7 mouse cellular contexts compared by ENCODE assay signal in genomic region chr19:12795511-12796327, GRCm38 (mm10). TPM values are rescaled to one million over a fixed set of nuclear protein-coding genes. Genes with fewer than 3 reads are reported as not detected.
DNase-seq lines count a peak whose midpoint lies in the region; ATAC-seq lines count a peak whose summit lies in the region.

Gene Zfp91, minus strand, starts transcription at chr19:12796126.
Gene Lpxn, plus strand, starts transcription at chr19:12796193.

- no peaks in the 10 kb centered on the region for H3K36me3 ChIP-seq in embryonic facial prominence, embryonic 12.5 days
- H3K36me3 ChIP-seq in limb, embryonic 11.5 days (ENCODE audit: control insufficient read depth, insufficient read depth, low read length) = no peaks in the 10 kb centered on the region
- no peaks in the 10 kb centered on the region for H3K36me3 ChIP-seq in midbrain, embryonic 14.5 days (ENCODE audit: control insufficient read depth, insufficient read depth, low read length)

- 0 out of 2 replicates have a peak, but pooled peaks cover 5% of the 10 kb centered on the region for H3K4me1 ChIP-seq in embryonic facial prominence, embryonic 12.5 days
- H3K4me1 ChIP-seq in limb, embryonic 11.5 days (ENCODE audit: control insufficient read depth, insufficient read depth, low read length) = no peaks in the 10 kb centered on the region
- peaks cover 17% of the 10 kb centered on the region for H3K4me1 ChIP-seq in midbrain, embryonic 14.5 days (ENCODE audit: control insufficient read depth, insufficient read depth, low read length)

- H3K27me3 ChIP-seq in embryonic facial prominence, embryonic 12.5 days = no peaks in the 10 kb centered on the region
- H3K27me3 ChIP-seq in limb, embryonic 11.5 days (ENCODE audit: control insufficient read depth, insufficient read depth, low read length) = no peaks in the 10 kb centered on the region
- H3K27me3 ChIP-seq in midbrain, embryonic 14.5 days (ENCODE audit: control insufficient read depth, insufficient read depth, low read length) = no peaks in the 10 kb centered on the region

- peak within 1 kb of the TSS; percentile 97 for H3K9ac ChIP-seq in embryonic facial prominence, embryonic 12.5 days
- H3K9ac ChIP-seq in limb, embryonic 11.5 days (ENCODE audit: low read length) = peak within 1 kb of the TSS; percentile 96
- peak within 1 kb of the TSS; percentile 97 for H3K9ac ChIP-seq in midbrain, embryonic 14.5 days (replicated peaks; ENCODE audit: low read length)

- peak within 1 kb of the TSS; percentile 86 for H3K4me3 ChIP-seq in embryonic facial prominence, embryonic 12.5 days
- peak within 1 kb of the TSS; percentile 73 for H3K4me3 ChIP-seq in limb, embryonic 11.5 days (ENCODE audit: low read depth, low read length)
- peak within 1 kb of the TSS; percentile 84 for H3K4me3 ChIP-seq in midbrain, embryonic 14.5 days (replicated peaks; ENCODE audit: low read depth, low read length)

- no peaks in the 10 kb centered on the region for H3K9me3 ChIP-seq in embryonic facial prominence, embryonic 12.5 days
- no peaks in the 10 kb centered on the region for H3K9me3 ChIP-seq in limb, embryonic 11.5 days (ENCODE audit: control insufficient read depth, low read length)
- H3K9me3 ChIP-seq in midbrain, embryonic 14.5 days (ENCODE audit: control insufficient read depth, low read length) = no peaks in the 10 kb centered on the region

- peak; percentile 97 for DNase-seq in adrenal gland, postnatal 25 days
- peak; percentile 100 for DNase-seq in heart, adult 11 months
- DNase-seq in kidney, adult 18-20 months = peak; percentile 95
- DNase-seq in limb, embryonic 11.5 days (ENCODE audit: low spot score) = peak; percentile 96
- DNase-seq in midbrain, embryonic 14.5 days = peak; percentile 99
- DNase-seq in spleen, adult 18-20 months = peak; percentile 93 to 94

- WGBS in embryonic facial prominence, embryonic 12.5 days = under 1% methylated on average over 76 of the region's 76 CpGs
- under 1% methylated on average over 53 of the region's 76 CpGs for WGBS in limb, embryonic 11.5 days
- under 1% methylated on average over 58 of the region's 76 CpGs for WGBS in midbrain, embryonic 14.5 days

- H3K27ac ChIP-seq in embryonic facial prominence, embryonic 12.5 days = peak within 1 kb of the TSS; percentile 99
- H3K27ac ChIP-seq in limb, embryonic 11.5 days (replicated peaks; ENCODE audit: low read depth, low read length) = peak within 1 kb of the TSS; percentile 98
- H3K27ac ChIP-seq in midbrain, embryonic 14.5 days (replicated peaks; ENCODE audit: low read depth, low read length) = peak within 1 kb of the TSS; percentile 99

- H3K4me2 ChIP-seq in embryonic facial prominence, embryonic 12.5 days (replicated peaks) = peak within 1 kb of the TSS; percentile 60
- peak within 1 kb of the TSS; percentile 68 for H3K4me2 ChIP-seq in limb, embryonic 11.5 days (ENCODE audit: low read depth, severe bottlenecking)
- peak within 1 kb of the TSS; percentile 86 for H3K4me2 ChIP-seq in midbrain, embryonic 14.5 days (ENCODE audit: low read length)

- ATAC-seq in embryonic facial prominence, embryonic 12.5 days (ENCODE audit: insufficient number of reproducible peaks, insufficient read depth, low FRiP score, low TSS enrichment) = peak; percentile 97
- peak; percentile 95 for ATAC-seq in limb, embryonic 11.5 days (ENCODE audit: insufficient number of reproducible peaks, low FRiP score, low TSS enrichment, low read depth)
- peak; percentile 93 for ATAC-seq in midbrain, embryonic 14.5 days (ENCODE audit: low FRiP score, low TSS enrichment)

RNA-seq across cellular contexts. Expression of gene Zfp91, which starts in this region (rescaled TPM):
- 83.3 and 85.7 TPM in 2 replicates for total RNA-seq in adrenal gland, postnatal 25 days (2021)
- 17.0 and 18.5 TPM in 2 replicates for polyA plus RNA-seq in embryonic facial prominence, embryonic 12.5 days (2016; fragmentation: Nextera tagmentation; extraction: Ambion mirVana)
- 10.4 and 10.8 TPM in 2 replicates for polyA plus RNA-seq in limb, embryonic 11.5 days (2014; fragmentation: Nextera tagmentation; extraction: Ambion mirVana)
- polyA plus RNA-seq in midbrain, embryonic 14.5 days (2014; fragmentation: Nextera tagmentation; extraction: Ambion mirVana) = 10.6 and 15.3 TPM in 2 replicates

RNA-seq across cellular contexts. Expression of gene Lpxn, which starts in this region (rescaled TPM):
- 2.1 and 2.2 TPM in 2 replicates for total RNA-seq in adrenal gland, postnatal 25 days (2021)
- 1.1 and 1.3 TPM in 2 replicates for polyA plus RNA-seq in embryonic facial prominence, embryonic 12.5 days (2016; fragmentation: Nextera tagmentation; extraction: Ambion mirVana)
- 0.58 and 1.4 TPM in 2 replicates for polyA plus RNA-seq in limb, embryonic 11.5 days (2014; fragmentation: Nextera tagmentation; extraction: Ambion mirVana)
- 0.46 and 1.3 TPM in 2 replicates for polyA plus RNA-seq in midbrain, embryonic 14.5 days (2014; fragmentation: Nextera tagmentation; extraction: Ambion mirVana)

Comparison
In these comparisons a context has a peak if more than half of its experiments do, and no peak if none do; other contexts are left out.
1. Peak in every context shown above with its lines: DNase-seq, ATAC-seq, H3K4me3 ChIP-seq and H3K27ac ChIP-seq.